Mouse (Mus musculus): ENCODE results near the gene Btbd19.

DNA sequence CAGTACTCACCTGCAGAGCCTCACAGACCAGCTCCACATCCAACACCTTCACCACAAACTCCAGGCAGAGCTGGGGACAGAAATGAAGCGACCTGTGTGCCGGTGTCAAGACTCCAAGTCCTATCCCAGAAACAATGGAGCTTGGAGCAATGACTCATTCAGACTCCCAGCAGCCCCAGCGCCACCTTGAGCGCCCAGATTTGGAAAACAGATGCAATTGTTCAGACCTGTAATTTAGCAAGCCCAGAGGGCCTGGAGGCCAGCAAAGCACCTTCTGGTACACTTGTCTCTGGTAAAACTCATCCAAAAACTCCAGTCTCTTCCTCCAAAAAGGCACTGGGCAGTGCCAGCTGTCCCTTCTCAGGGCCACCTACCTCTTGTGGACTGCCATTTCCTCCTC, 3.3 kb downstream of the Btbd19 start:
- no peak for TF ChIP-seq CTCF (IDR thresholded peaks at IDR 0.05; ENCODE audit: control insufficient read depth, insufficient read depth, insufficient read length)
- no peak for TF ChIP-seq MAX (IDR thresholded peaks at IDR 0.05)

Measured in C2C12 (cell line).